Mouse (Mus musculus): Measurements from ENCODE around the gene Cactin.

Cactin gene

GRCm38 (mm10) chr10:81326858-81327257 lies 6.0 kb downstream of the Cactin start:
- H3K4me1 ChIP-seq (replicated peaks; ENCODE audit: low read depth, low read length) = peaks cover 90% of the 10 kb centered on the region
- no peak for TF ChIP-seq CTCF (conservative IDR thresholded peaks at IDR 0.05; ENCODE audit: low read length)
- TF ChIP-seq POU5F1 (IDR thresholded peaks at IDR 0.05; ENCODE audit: borderline replicate concordance, low read length) = no peak
- TF ChIP-seq NANOG (IDR thresholded peaks at IDR 0.05; ENCODE audit: borderline replicate concordance, low read length) = no peak
- H3K9me3 ChIP-seq (ENCODE audit: low read length) = no peaks in the 10 kb centered on the region
- H3K27me3 ChIP-seq (ENCODE audit: insufficient read depth, low read length) = peaks cover 13% of the 10 kb centered on the region
- peaks cover 61% of the 10 kb centered on the region for H3K36me3 ChIP-seq (ENCODE audit: insufficient read depth, low read length)
- peak overlapping the region; percentile 29; the same call in 1 of the 2 replicates for H3K4me3 ChIP-seq (replicated peaks; ENCODE audit: low read length)

GRCm38 (mm10) chr10:81327959-81328358 lies 7.1 kb downstream of the Cactin start:
- no peak for TF ChIP-seq NANOG (IDR thresholded peaks at IDR 0.05; ENCODE audit: borderline replicate concordance, low read length)
- TF ChIP-seq POU5F1 (IDR thresholded peaks at IDR 0.05; ENCODE audit: borderline replicate concordance, low read length) = no peak
- TF ChIP-seq CTCF (conservative IDR thresholded peaks at IDR 0.05; ENCODE audit: low read length) = no peak
- Histone ChIP-seq H3K27me3 (ENCODE audit: insufficient read depth, low read length) (peaks cover 24% of the 10 kb centered on the region), H3K4me1 (replicated peaks; ENCODE audit: low read depth, low read length) (peaks cover 90% of the 10 kb centered on the region), H3K4me3 (replicated peaks; ENCODE audit: low read length) (0 out of 2 replicates have a peak overlapping the region, but pooled peaks have one; percentile 17), H3K9me3 (ENCODE audit: low read length) (no peaks in the 10 kb centered on the region), H3K36me3 (ENCODE audit: insufficient read depth, low read length) (peaks cover 52% of the 10 kb centered on the region)

GRCm38 (mm10) chr10:81328386-81328785 lies 7.5 kb downstream of the Cactin start, which contains the start of gene Tbxa2r:
Gene Tbxa2r, plus strand, starts transcription at chr10:81328731.
- Histone ChIP-seq H3K36me3 (ENCODE audit: insufficient read depth, low read length) (peaks cover 47% of the 10 kb centered on the region), H3K4me1 (replicated peaks; ENCODE audit: low read depth, low read length) (peaks cover 87% of the 10 kb centered on the region), H3K4me3 (replicated peaks; ENCODE audit: low read length) (peak within 1 kb of the TSS; percentile 32), H3K9me3 (ENCODE audit: low read length) (no peaks in the 10 kb centered on the region), H3K27me3 (ENCODE audit: insufficient read depth, low read length) (peaks cover 29% of the 10 kb centered on the region)
- TF ChIP-seq CTCF (conservative IDR thresholded peaks at IDR 0.05; ENCODE audit: low read length) (no peak), POU5F1 (IDR thresholded peaks at IDR 0.05; ENCODE audit: borderline replicate concordance, low read length) (no peak), NANOG (IDR thresholded peaks at IDR 0.05; ENCODE audit: borderline replicate concordance, low read length) (no peak)

GRCm38 (mm10) chr10:81329194-81329975 lies 8.5 kb downstream of the Cactin start:
- no peaks in the 10 kb centered on the region for H3K9me3 ChIP-seq (ENCODE audit: low read length)
- peaks cover 79% of the 10 kb centered on the region for H3K4me1 ChIP-seq (replicated peaks; ENCODE audit: low read depth, low read length)
- peaks cover 35% of the 10 kb centered on the region for H3K27me3 ChIP-seq (ENCODE audit: insufficient read depth, low read length)
- TF ChIP-seq NANOG (IDR thresholded peaks at IDR 0.05; ENCODE audit: borderline replicate concordance, low read length) (no peak), CTCF (conservative IDR thresholded peaks at IDR 0.05; ENCODE audit: low read length) (no peak), POU5F1 (IDR thresholded peaks at IDR 0.05; ENCODE audit: borderline replicate concordance, low read length) (no peak)
- peaks cover 37% of the 10 kb centered on the region for H3K36me3 ChIP-seq (ENCODE audit: insufficient read depth, low read length)
- H3K4me3 ChIP-seq (replicated peaks; ENCODE audit: low read length) = peak overlapping the region; percentile 32

GRCm38 (mm10) chr10:81330007-81330406 lies 9.1 kb downstream of the Cactin start:
- TF ChIP-seq NANOG (IDR thresholded peaks at IDR 0.05; ENCODE audit: borderline replicate concordance, low read length) = no peak
- TF ChIP-seq CTCF (conservative IDR thresholded peaks at IDR 0.05; ENCODE audit: low read length) = no peak
- Histone ChIP-seq H3K4me1 (replicated peaks; ENCODE audit: low read depth, low read length) (peaks cover 79% of the 10 kb centered on the region), H3K9me3 (ENCODE audit: low read length) (no peaks in the 10 kb centered on the region), H3K27me3 (ENCODE audit: insufficient read depth, low read length) (peaks cover 40% of the 10 kb centered on the region), H3K4me3 (replicated peaks; ENCODE audit: low read length) (peak overlapping the region; percentile 32), H3K36me3 (ENCODE audit: insufficient read depth, low read length) (peaks cover 31% of the 10 kb centered on the region)

GRCm38 (mm10) chr10:81332277-81332676 lies 11.4 kb downstream of the Cactin start:
- Histone ChIP-seq H3K27me3 (ENCODE audit: insufficient read depth, low read length) (peaks cover 52% of the 10 kb centered on the region), H3K36me3 (ENCODE audit: insufficient read depth, low read length) (peaks cover 8% of the 10 kb centered on the region), H3K4me3 (replicated peaks; ENCODE audit: low read length) (peak overlapping the region; percentile 76), H3K9me3 (ENCODE audit: low read length) (no peaks in the 10 kb centered on the region), H3K4me1 (replicated peaks; ENCODE audit: low read depth, low read length) (peaks cover 73% of the 10 kb centered on the region)
- TF ChIP-seq CTCF (conservative IDR thresholded peaks at IDR 0.05; ENCODE audit: low read length) (no peak), NANOG (IDR thresholded peaks at IDR 0.05; ENCODE audit: borderline replicate concordance, low read length) (no peak), POU5F1 (IDR thresholded peaks at IDR 0.05; ENCODE audit: borderline replicate concordance, low read length) (no peak)

- Histone ChIP-seq H3K36me3 (ENCODE audit: insufficient read depth, low read length) (no peaks in the 10 kb centered on the region), H3K4me3 (replicated peaks; ENCODE audit: low read length) (peak overlapping the region; percentile 39; the same call in 1 of the 2 replicates), H3K27me3 (ENCODE audit: insufficient read depth, low read length) (peaks cover 68% of the 10 kb centered on the region), H3K4me1 (replicated peaks; ENCODE audit: low read depth, low read length) (peaks cover 67% of the 10 kb centered on the region), H3K9me3 (ENCODE audit: low read length) (no peaks in the 10 kb centered on the region)
- TF ChIP-seq NANOG (IDR thresholded peaks at IDR 0.05; ENCODE audit: borderline replicate concordance, low read length) (no peak), CTCF (conservative IDR thresholded peaks at IDR 0.05; ENCODE audit: low read length) (no peak), POU5F1 (IDR thresholded peaks at IDR 0.05; ENCODE audit: borderline replicate concordance, low read length) (no peak)
Measured at GRCm38 (mm10) chr10:81334324-81334723, 13.4 kb downstream of the Cactin start.

- H3K27me3 ChIP-seq (ENCODE audit: insufficient read depth, low read length) = peaks cover 60% of the 10 kb centered on the region
- H3K36me3 ChIP-seq (ENCODE audit: insufficient read depth, low read length) = no peaks in the 10 kb centered on the region
- H3K9me3 ChIP-seq (ENCODE audit: low read length) = no peaks in the 10 kb centered on the region
- H3K4me1 ChIP-seq (replicated peaks; ENCODE audit: low read depth, low read length) = peaks cover 65% of the 10 kb centered on the region
- TF ChIP-seq NANOG (IDR thresholded peaks at IDR 0.05; ENCODE audit: borderline replicate concordance, low read length) = no peak
- TF ChIP-seq CTCF (conservative IDR thresholded peaks at IDR 0.05; ENCODE audit: low read length) = no peak
- no peak for TF ChIP-seq POU5F1 (IDR thresholded peaks at IDR 0.05; ENCODE audit: borderline replicate concordance, low read length)
- H3K4me3 ChIP-seq (replicated peaks; ENCODE audit: low read length) = peak overlapping the region; percentile 39
Measured at GRCm38 (mm10) chr10:81335393-81336340, 14.8 kb downstream of the Cactin start.

Data from E14TG2a.4 (cell line).